Mouse (Mus musculus) stomach, embryonic 14.5 days (tissue): ENCODE data around the gene Kpnb1. TPM values are rescaled to one million over a fixed set of nuclear protein-coding genes. Genes with fewer than 3 reads are reported as not detected.

ENCODE experiments used
- ATAC-seq: fragments of 200-750 bp; cut with Nextera tagmentation; 2 replicates; pipeline ENCODE4 v1.8.0; 2017; ENCODE audit warnings: low read depth, moderate TSS enrichment; ENCODE audit not compliant: insufficient number of reproducible peaks, insufficient read depth, low FRiP score
- H3K27ac ChIP-seq: fragments of 300-500 bp; sonication (generic); 2 replicates; pipeline ENCODE4 v1.5.1; 2014; ENCODE audit warnings: mild to moderate bottlenecking, low read length, moderate library complexity, mixed read lengths
- H3K27me3 ChIP-seq: fragments of 300-500 bp; sonication (generic); 2 replicates; pipeline ENCODE4 v1.6.1; 2014; ENCODE audit warnings: low read length, control low read depth, mixed read lengths; ENCODE audit not compliant: control insufficient read depth, insufficient read depth
- H3K36me3 ChIP-seq: fragments of 300-500 bp; sonication (generic); 2 replicates; pipeline ENCODE4 v1.6.1; 2014; ENCODE audit warnings: mild to moderate bottlenecking, control low read depth, low read length, moderate library complexity, mixed read lengths; ENCODE audit not compliant: control insufficient read depth, insufficient read depth
- H3K4me1 ChIP-seq: fragments of 300-500 bp; sonication (generic); 2 replicates; pipeline ENCODE4 v1.6.1; 2014; ENCODE audit warnings: low read length, control low read depth, mixed read lengths; ENCODE audit not compliant: control insufficient read depth, insufficient read depth
- H3K4me2 ChIP-seq: fragments of 300-500 bp; sonication (generic); replicated peaks from 2 replicates; pipeline ENCODE4 v1.6.1; 2014; ENCODE audit warnings: low read depth, low read length, control low read depth
- H3K4me3 ChIP-seq: fragments of 300-500 bp; sonication (generic); 2 replicates; pipeline ENCODE4 v1.5.1; 2014; ENCODE audit warnings: low read depth, low read length, control low read depth
- H3K9ac ChIP-seq: fragments of 300-500 bp; sonication (generic); replicated peaks from 2 replicates; pipeline ENCODE4 v1.6.1; 2014; ENCODE audit warnings: low read depth, mild to moderate bottlenecking, control low read depth, low read length, moderate library complexity, mixed read lengths
- H3K9me3 ChIP-seq: fragments of 300-500 bp; sonication (generic); 2 replicates; pipeline ENCODE4 v1.6.1; 2016; ENCODE audit warnings: low read depth, low read length, control low read depth; ENCODE audit not compliant: control insufficient read depth
- WGBS: fragments of 180-500 bp; shearing (Covaris S2); extraction: QIAGEN DNeasy Blood & Tissue Kit; methylation state at CpG from one replicate; pipeline ENCODE4 v1.1.7; 2014; 5-methylcytosine and 5-hydroxymethylcytosine counted together
- polyA plus RNA-seq: library from polyadenylated mRNA; unstranded; fragments of >200 nt; fragmentation: Nextera tagmentation; extraction: Ambion mirVana; gene quantifications from 2 replicates; pipeline ENCODE4 v1.2.1, GENCODE M21; 2014

Gene Kpnb1
- polyA plus RNA-seq, 1 experiment from 2014 or later = 65.1 TPM

DNA sequence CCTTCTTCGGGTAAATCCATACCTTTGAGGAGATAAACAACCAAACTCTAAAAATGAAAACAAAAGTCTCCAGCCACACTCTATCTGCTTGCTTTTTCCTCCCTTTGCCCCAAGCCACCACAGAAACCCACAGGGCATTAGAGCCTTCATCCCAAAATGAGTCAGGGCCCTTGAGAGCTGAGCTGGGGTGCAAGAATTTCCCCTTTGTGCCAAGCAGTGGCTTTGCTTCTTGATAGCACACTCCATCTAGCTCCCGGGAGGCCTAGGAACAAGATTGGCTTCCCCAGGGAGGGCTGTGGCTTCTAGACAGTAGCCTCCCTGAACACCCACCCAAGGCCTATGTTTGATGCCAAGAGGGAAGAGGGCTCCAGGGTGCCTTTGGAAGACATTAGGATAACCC is 56.0 kb downstream of the Kpnb1 start:
- no peaks in the 10 kb centered on the region for H3K27me3 ChIP-seq
- no peak overlapping the region for H3K4me3 ChIP-seq
- H3K4me2 ChIP-seq = no peak overlapping the region
- ATAC-seq = no peak
- no peak overlapping the region for H3K27ac ChIP-seq
- H3K9me3 ChIP-seq = no peaks in the 10 kb centered on the region
- WGBS = 72% methylated on average over 2 of the region's 2 CpGs
- no peaks in the 10 kb centered on the region for H3K36me3 ChIP-seq
- H3K9ac ChIP-seq = no peak overlapping the region
- H3K4me1 ChIP-seq = no peaks in the 10 kb centered on the region

GRCm38 (mm10) chr11:97130318-97130717 is 57.4 kb downstream of the Kpnb1 start:
- Histone ChIP-seq H3K4me2 (no peak overlapping the region), H3K4me3 (no peak overlapping the region), H3K27ac (no peak overlapping the region), H3K4me1 (no peaks in the 10 kb centered on the region), H3K9me3 (no peaks in the 10 kb centered on the region), H3K9ac (no peak overlapping the region), H3K36me3 (no peaks in the 10 kb centered on the region), H3K27me3 (no peaks in the 10 kb centered on the region)
- ATAC-seq = no peak
- WGBS = 76% methylated on average over 7 of the region's 7 CpGs

GRCm38 (mm10) chr11:97128956-97129355 is 58.7 kb downstream of the Kpnb1 start:
- H3K4me3 ChIP-seq = no peak overlapping the region
- no peaks in the 10 kb centered on the region for H3K27me3 ChIP-seq
- ATAC-seq = no peak
- no peaks in the 10 kb centered on the region for H3K9me3 ChIP-seq
- no peak overlapping the region for H3K4me2 ChIP-seq
- H3K4me1 ChIP-seq = no peaks in the 10 kb centered on the region
- 71% methylated on average over 3 of the region's 3 CpGs for WGBS
- H3K9ac ChIP-seq = no peak overlapping the region
- H3K27ac ChIP-seq = no peak overlapping the region
- no peaks in the 10 kb centered on the region for H3K36me3 ChIP-seq

DNA sequence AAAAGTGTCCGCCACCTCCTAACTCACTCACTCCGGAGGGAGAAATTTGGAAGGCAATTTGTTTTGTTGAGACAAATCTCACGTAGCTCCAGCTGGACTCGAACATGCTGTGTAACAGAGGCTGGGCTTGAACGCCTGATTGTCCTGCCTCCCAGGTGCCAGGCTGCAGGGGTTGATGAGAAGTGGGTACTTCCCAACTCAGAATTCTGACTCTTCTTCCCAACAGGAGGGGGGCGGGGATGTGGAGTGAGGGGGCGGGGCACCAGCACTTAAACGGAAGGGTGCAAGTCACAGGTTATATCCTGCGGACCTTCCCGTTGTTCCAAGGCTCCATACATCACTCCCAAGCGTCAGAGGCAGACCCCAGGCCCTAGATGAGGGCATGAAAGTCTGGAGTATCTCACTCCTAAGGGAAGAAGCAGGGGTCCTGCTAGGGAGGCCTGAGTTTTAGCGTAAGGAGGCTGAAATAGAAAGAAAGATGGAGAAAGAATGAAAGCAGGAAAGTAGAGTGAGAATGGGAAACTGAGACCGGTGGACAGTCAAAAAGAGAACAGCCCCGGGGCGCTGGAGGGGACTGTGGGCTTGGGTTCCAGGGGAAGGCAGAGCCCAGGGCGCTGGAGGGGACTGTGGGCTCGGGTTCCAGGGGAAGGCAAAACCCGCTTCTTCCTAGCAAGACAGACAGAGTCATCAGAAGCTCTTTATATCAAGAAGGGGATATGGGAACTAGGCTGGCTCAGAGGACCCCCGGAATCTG is 60.0 kb downstream of the Kpnb1 start:
- no peak for ATAC-seq
- Histone ChIP-seq H3K27ac (no peak overlapping the region), H3K4me2 (peak overlapping the region; percentile 90), H3K36me3 (no peaks in the 10 kb centered on the region), H3K9me3 (no peaks in the 10 kb centered on the region), H3K4me1 (peaks cover 4% of the 10 kb centered on the region; the same call in 1 of the 2 replicates), H3K4me3 (peak overlapping the region; percentile 43), H3K9ac (peak overlapping the region; percentile 30; the same call in 1 of the 2 replicates), H3K27me3 (no peaks in the 10 kb centered on the region)
- WGBS = 23% methylated on average over 19 of the region's 19 CpGs

GRCm38 (mm10) chr11:97126645-97127468 is 60.8 kb downstream of the Kpnb1 start:
- Histone ChIP-seq H3K36me3 (no peaks in the 10 kb centered on the region), H3K9me3 (no peaks in the 10 kb centered on the region), H3K4me2 (peak overlapping the region; percentile 90), H3K9ac (peak overlapping the region; percentile 30; the same call in 1 of the 2 replicates), H3K4me1 (peaks cover 4% of the 10 kb centered on the region; the same call in 1 of the 2 replicates), H3K27me3 (no peaks in the 10 kb centered on the region), H3K27ac (no peak overlapping the region), H3K4me3 (peak overlapping the region; percentile 43)
- 4% methylated on average over 32 of the region's 32 CpGs for WGBS
- ATAC-seq = peak; percentile 77

- Histone ChIP-seq H3K4me2 (no peak overlapping the region), H3K27me3 (no peaks in the 10 kb centered on the region), H3K9me3 (no peaks in the 10 kb centered on the region), H3K36me3 (no peaks in the 10 kb centered on the region), H3K4me3 (no peak overlapping the region), H3K9ac (no peak overlapping the region), H3K27ac (no peak overlapping the region), H3K4me1 (peaks cover 7% of the 10 kb centered on the region; the same call in 1 of the 2 replicates)
- no peak for ATAC-seq
- WGBS = 44% methylated on average over 10 of the region's 10 CpGs
Observed at GRCm38 (mm10) chr11:97124266-97125036, 63.2 kb downstream of the Kpnb1 start.

- Histone ChIP-seq H3K4me1 (peaks cover 7% of the 10 kb centered on the region; the same call in 1 of the 2 replicates), H3K9me3 (no peaks in the 10 kb centered on the region), H3K36me3 (no peaks in the 10 kb centered on the region), H3K27ac (no peak overlapping the region), H3K9ac (no peak overlapping the region), H3K27me3 (no peaks in the 10 kb centered on the region), H3K4me3 (no peak overlapping the region), H3K4me2 (no peak overlapping the region)
- 22% methylated on average over 11 of the region's 11 CpGs for WGBS
- ATAC-seq = no peak
Observed at GRCm38 (mm10) chr11:97123282-97123890, 64.3 kb downstream of the Kpnb1 start.

GRCm38 (mm10) chr11:97120641-97121040 is 67.0 kb downstream of the Kpnb1 start:
- Histone ChIP-seq H3K36me3 (no peaks in the 10 kb centered on the region), H3K4me2 (no peak overlapping the region), H3K4me3 (no peak overlapping the region), H3K9ac (no peak overlapping the region), H3K27ac (no peak overlapping the region), H3K27me3 (peaks cover 5% of the 10 kb centered on the region; the same call in 1 of the 2 replicates), H3K4me1 (peaks cover 7% of the 10 kb centered on the region; the same call in 1 of the 2 replicates), H3K9me3 (no peaks in the 10 kb centered on the region)
- 70% methylated on average over 3 of the region's 3 CpGs for WGBS
- ATAC-seq = no peak
